Mouse (Mus musculus): Measurements from ENCODE around the gene Mapre3.
"Not testable (repeated sequence)": the region's sequence is repeated elsewhere in the genome, so short reads cannot be mapped to it uniquely, and the experiment has no call there.

Gene Mapre3

GRCm38 (mm10) chr5:30824124-30824988 lies 9.9 kb downstream of the Mapre3 start:
- DNase-seq (ENCODE audit: low spot score) = no peak

- DNase-seq (ENCODE audit: low spot score) = no peak
These were observed 10.7 kb downstream of the Mapre3 start for GRCm38 (mm10) chr5:30825166-30825565.

DNA sequence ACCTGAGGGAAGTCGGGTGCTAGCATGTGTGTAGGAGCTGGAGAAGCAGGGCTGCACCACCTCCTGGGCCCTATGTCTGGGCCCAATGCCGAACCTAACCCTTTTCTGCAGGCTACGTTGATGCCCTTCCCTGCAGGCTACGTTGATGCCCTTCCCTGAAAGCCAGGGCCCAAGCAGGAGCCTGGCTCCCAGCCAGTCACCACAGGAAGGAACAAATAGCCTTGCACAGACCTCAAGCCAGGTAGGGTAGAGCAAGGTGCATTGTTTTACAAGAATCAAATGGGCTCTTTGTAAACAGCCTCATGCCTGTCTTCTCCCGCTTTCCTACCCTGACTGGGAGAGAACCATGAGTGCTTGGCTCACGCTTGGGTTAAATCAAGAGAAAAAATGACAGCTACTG lies 11.4 kb downstream of the Mapre3 start:
- no peak for DNase-seq (ENCODE audit: low spot score)

DNA sequence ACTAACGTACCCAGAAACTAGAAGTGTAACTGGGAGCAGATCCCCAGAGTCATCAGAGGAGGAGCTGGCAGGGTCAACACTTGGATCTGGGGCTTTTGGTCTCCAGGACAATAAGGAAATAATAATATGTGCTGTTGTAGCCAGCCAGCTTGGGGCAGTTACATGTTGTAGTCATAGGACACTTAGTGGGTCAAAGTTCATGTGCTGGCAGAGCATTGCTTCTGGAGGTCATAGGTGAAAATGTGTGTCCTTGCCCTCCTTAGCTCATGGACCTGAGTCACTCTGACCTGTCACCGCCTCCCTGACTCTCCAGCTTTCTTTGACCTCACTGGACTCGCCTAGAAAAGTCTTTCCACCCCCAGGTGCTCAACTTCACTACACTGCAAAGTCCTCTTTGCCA lies 19.0 kb downstream of the Mapre3 start:
- no peak for DNase-seq (ENCODE audit: low spot score)

DNA sequence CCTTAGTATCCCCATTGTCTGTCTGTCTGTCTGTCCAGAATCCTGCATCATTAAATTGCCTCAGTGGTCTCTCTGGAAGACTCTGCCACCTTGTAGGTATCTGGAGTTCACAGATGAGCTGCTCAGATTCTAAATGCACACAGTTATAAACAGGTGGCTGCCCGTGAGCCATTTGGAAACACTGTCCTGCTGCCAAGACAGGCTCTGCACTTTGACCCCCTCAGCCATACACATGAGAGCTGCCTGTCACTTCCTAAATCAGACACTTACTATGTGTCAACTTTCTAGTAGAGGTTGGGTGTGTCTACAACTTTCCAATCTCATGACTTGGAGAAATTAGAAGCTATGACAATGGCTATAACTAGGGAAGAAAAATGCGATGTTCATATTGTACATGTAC lies 25.3 kb downstream of the Mapre3 start:
- DNase-seq (ENCODE audit: low spot score) = no peak

- DNase-seq (ENCODE audit: low spot score) = peak; percentile 23
These were observed 27.5 kb downstream of the Mapre3 start for GRCm38 (mm10) chr5:30841896-30842295.

DNA sequence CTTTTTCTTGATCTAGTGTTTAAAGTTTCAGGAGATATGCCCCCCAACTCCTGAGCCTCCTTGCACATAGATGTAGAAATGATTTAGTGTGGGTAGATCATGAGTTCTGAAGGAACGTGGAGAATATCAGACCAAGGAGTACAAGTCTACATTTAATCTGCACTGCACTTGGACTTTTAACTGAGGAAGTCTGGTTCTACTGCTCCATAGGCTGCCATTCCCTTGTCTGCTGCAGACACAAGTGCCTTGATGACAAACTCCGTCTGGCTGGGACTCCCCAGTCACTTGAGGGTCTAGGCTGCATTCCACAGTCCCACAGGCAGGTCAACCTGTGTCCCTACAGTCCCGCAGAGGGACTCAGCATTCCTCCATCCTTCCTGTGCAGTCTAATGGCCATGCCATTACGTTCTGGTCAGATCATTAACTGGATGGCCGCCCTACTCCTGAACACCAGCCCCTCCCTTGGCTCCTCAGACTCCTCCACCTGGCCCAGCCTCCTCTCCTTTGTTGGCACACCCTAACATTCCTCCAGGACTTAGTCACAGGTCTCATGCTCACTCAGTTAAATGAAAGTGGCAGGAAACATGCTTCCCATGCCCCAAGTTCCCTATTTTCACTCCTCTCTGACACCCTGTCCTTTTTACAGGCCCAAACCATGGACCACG lies 35.6 kb downstream of the Mapre3 start:
- no peak for DNase-seq (ENCODE audit: low spot score)

- DNase-seq (ENCODE audit: low spot score) = no peak
These were observed 36.1 kb downstream of the Mapre3 start for GRCm38 (mm10) chr5:30850556-30850925.

- no peak for DNase-seq (ENCODE audit: low spot score)
These were observed 39.1 kb downstream of the Mapre3 start for GRCm38 (mm10) chr5:30853522-30853921.

GRCm38 (mm10) chr5:30855674-30856073 lies 41.2 kb downstream of the Mapre3 start:
- DNase-seq (ENCODE audit: low spot score) = peak; percentile 8

- no peak for DNase-seq (ENCODE audit: low spot score)
These were observed 41.7 kb downstream of the Mapre3 start for GRCm38 (mm10) chr5:30856124-30856523.

DNA sequence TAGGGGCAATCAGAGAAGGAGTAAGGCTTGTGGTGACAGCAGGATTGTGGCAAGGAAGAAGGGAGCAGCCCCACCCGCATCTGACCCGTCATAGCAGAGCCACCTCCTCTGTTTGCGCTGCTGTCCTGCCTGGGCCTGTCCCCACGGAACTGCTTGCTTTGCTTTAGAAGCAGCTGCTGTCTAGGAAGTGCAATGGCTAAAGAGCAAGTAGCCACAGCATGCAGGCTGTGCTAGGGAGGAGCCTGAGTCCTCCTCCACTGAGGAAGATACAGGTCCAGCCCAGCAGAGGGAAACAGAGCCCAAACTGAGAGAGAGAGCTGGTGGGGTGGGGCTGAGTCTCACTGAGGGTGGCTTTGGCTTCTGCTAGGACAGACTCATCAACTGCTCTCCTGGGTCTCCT lies 49.4 kb downstream of the Mapre3 start:
- peak; percentile 12 for DNase-seq (ENCODE audit: low spot score)

GRCm38 (mm10) chr5:30864322-30864721 lies 49.9 kb downstream of the Mapre3 start:
- DNase-seq (ENCODE audit: low spot score) = no peak

GRCm38 (mm10) chr5:30866871-30867270 lies 52.4 kb downstream of the Mapre3 start:
- DNase-seq (ENCODE audit: low spot score) = no peak

GRCm38 (mm10) chr5:30867712-30868111 lies 53.3 kb downstream of the Mapre3 start, which contains the start of gene Tmem214:
Tmem214 (plus strand) TSS chr5:30868012.
- no peak for DNase-seq (ENCODE audit: low spot score)

DNA sequence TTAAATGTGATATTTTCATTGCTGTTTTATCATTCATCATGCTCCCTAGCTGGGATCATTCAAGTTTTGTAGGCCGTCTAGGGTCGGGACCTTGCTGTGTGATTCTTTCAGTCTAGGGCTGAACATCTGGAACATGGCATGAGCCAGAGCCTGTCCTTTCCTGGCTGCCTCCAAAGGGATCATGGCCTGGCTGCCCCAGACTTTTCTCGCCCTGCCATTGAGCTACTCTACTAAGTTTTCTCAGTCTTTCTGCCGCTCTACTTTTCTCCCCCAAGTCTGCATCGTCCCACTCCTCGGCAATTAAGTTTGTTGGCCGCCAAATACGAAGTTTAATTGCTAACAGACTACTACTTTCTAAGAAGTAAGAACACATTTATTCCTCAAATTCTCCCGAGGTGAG lies 54.5 kb downstream of the Mapre3 start:
- DNase-seq (ENCODE audit: low spot score) = peak; percentile 59

- peak; percentile 90 for DNase-seq (ENCODE audit: low spot score)
These were observed 55.1 kb downstream of the Mapre3 start for GRCm38 (mm10) chr5:30869405-30870130.

DNA sequence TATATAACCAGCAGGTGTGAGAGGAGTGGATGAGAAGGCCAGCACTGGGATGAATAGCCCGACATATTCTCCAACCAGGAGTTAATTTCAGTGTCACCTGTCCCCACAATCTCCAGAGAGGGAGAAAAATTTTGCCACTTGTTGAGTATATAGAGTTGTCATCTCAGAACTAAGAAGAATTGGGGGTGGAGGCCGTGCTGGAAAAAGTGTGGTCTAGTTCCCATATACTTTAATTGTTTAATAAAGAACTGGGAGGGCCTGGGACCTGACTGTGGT lies 55.6 kb downstream of the Mapre3 start:
- DNase-seq (ENCODE audit: low spot score) = no peak

GRCm38 (mm10) chr5:30872574-30872973 lies 58.1 kb downstream of the Mapre3 start:
- no peak for DNase-seq (ENCODE audit: low spot score)

DNA sequence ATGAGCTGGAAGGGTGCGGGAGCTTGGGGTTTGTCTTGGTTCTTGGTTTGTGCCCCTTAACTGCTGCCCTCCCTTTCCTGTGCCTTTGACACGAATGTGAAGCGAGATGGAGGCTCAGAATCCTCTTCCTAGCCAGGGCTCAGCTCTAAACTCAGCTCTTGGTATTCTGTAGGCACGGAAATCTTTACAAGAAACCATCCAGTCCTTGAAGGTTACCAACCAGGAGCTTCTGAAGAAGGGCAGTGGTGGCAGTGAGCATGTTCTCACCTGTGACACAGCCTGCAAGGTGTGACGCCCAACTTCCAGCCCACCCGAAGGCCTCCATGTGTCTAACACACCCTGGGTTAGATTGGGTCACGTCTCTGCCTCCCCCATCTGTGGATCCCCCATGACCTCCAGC lies 59.9 kb downstream of the Mapre3 start:
- no peak for DNase-seq (ENCODE audit: low spot score)

GRCm38 (mm10) chr5:30878616-30879015 lies 64.2 kb downstream of the Mapre3 start:
- DNase-seq (ENCODE audit: low spot score) = peak; percentile 7

GRCm38 (mm10) chr5:30879347-30879943 lies 65.0 kb downstream of the Mapre3 start:
- no peak for DNase-seq (ENCODE audit: low spot score)

- not testable (repeated sequence) for DNase-seq (ENCODE audit: low spot score)
These were observed 67.4 kb downstream of the Mapre3 start for GRCm38 (mm10) chr5:30881839-30882238.

All from embryo, embryonic 10.5 days (tissue).